ENCODE assay signal across 25 mouse cellular contexts in the genomic region with DNA sequence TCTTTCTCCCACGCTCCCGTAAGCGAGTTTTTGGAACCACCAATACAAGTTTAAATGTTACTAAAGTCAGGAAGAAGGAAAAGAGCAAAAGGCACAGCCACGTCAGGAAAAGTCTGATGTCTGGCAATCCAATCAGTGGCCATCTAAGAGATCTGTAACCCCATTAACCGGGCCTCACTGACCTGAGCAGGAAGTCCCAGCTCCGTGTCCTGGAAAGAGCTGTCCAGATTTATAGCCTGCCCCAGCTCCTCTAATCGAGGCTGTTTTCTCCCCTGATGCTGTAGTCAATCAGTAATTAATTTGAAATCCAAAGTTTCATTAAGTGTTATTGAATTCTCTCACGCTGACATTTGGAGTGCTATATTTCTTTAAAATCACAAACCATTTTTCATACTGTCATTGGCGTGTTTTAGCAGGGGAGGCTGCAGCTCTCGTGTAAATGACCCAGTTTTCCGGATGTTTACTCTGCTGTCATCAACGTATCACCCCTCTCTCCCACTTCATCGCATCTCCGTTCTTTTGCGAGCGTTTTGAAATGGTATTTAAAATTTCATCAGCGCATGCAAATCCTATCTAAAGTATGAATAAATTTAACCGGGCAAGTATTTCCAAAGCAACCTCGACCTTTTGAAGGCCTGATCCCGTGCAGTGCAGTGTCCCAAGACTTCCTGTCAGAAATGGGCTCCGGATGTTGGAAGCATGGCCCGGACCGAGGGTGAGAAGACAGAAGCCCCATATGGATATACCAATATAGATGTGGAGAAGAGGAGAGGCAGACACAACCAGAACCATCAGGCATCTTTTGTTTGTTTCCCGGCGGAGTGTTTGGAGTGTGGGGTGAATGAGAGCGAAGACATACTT.
DNase-seq lines count a peak whose midpoint lies in the region; ATAC-seq and TF ChIP-seq lines count a peak whose summit lies in the region.
"Had no signal": no experiment of that assay in that cellular context is flagged by ENCODE, and none has a peak within 500 bp of the region (broad histone marks: within the 10 kb centered on the region; RNA-seq: fewer than 3 reads in every experiment).

No protein-coding gene starts in this region.

- no peak overlapping the region for H3K9ac ChIP-seq in lung, embryonic 14.5 days
- no peak overlapping the region for H3K9ac ChIP-seq in lung, postnatal 0 days (replicated peaks; ENCODE audit: low read depth)
- H3K9ac ChIP-seq: embryonic facial prominence, embryonic 12.5 days; embryonic facial prominence, embryonic 15.5 days; forebrain, embryonic 13.5 days; hindbrain, embryonic 12.5 days; hindbrain, embryonic 15.5 days had no signal

- TF ChIP-seq POLR2A in lung, adult 2 months (IDR thresholded peaks at IDR 0.05; ENCODE audit: borderline replicate concordance, extremely low read depth, low read depth, low read length), result no peak

- TF ChIP-seq CTCF in gastrocnemius, adult 2 months (IDR thresholded peaks at IDR 0.05), result no peak
- no peak for TF ChIP-seq CTCF in lung, embryonic 14.5 days (IDR thresholded peaks at IDR 0.05; ENCODE audit: low read depth)
- TF ChIP-seq CTCF in lung, adult 2 months (IDR thresholded peaks at IDR 0.05; ENCODE audit: insufficient read depth, low read length), result no peak
- TF ChIP-seq CTCF in lung, postnatal 0 days (IDR thresholded peaks at IDR 0.05), result no peak

- peak; percentile 83 for TF ChIP-seq EP300 in lung, postnatal 0 days (IDR thresholded peaks at IDR 0.05)

- no peak overlapping the region for H3K4me3 ChIP-seq in gastrocnemius, adult 2 months
- no peak overlapping the region for H3K4me3 ChIP-seq in lung, embryonic 14.5 days (ENCODE audit: low read depth, low read length)
- H3K4me3 ChIP-seq in lung, adult 2 months (replicated peaks; ENCODE audit: extremely low read depth, low read depth, low read length), result no peak overlapping the region
- H3K4me3 ChIP-seq in lung, postnatal 0 days (ENCODE audit: low read depth, low read length), result no peak overlapping the region
- H3K4me3 ChIP-seq in limb, embryonic 10.5 days, result no peak overlapping the region
- H3K4me3 ChIP-seq: embryonic facial prominence, embryonic 12.5 days; embryonic facial prominence, embryonic 15.5 days; forebrain, embryonic 13.5 days; heart, adult 2 months; hindbrain, embryonic 12.5 days; hindbrain, embryonic 15.5 days had no signal

- no peaks in the 10 kb centered on the region for H3K4me1 ChIP-seq in lung, embryonic 14.5 days (ENCODE audit: insufficient read depth)
- H3K4me1 ChIP-seq in lung, adult 2 months (ENCODE audit: control insufficient read depth, insufficient read depth, low read length), result no peaks in the 10 kb centered on the region
- H3K4me1 ChIP-seq in lung, postnatal 0 days (ENCODE audit: insufficient read depth, low read depth, low read length), result no peaks in the 10 kb centered on the region
- H3K4me1 ChIP-seq in limb, embryonic 10.5 days, result peaks cover 61% of the 10 kb centered on the region
- H3K4me1 ChIP-seq: embryonic facial prominence, embryonic 12.5 days; embryonic facial prominence, embryonic 15.5 days had no signal

- peak; percentile 95 for ATAC-seq in lung, embryonic 14.5 days (ENCODE audit: insufficient read depth)
- ATAC-seq in lung, postnatal 0 days, result peak; percentile 94
- ATAC-seq: forebrain, embryonic 13.5 days; forebrain, embryonic 16.5 days; Patski had no signal

- no peak overlapping the region for H3K4me2 ChIP-seq in lung, embryonic 14.5 days
- no peak overlapping the region for H3K4me2 ChIP-seq in lung, postnatal 0 days (replicated peaks; ENCODE audit: low read depth, low read length)
- H3K4me2 ChIP-seq: embryonic facial prominence, embryonic 12.5 days; embryonic facial prominence, embryonic 15.5 days; forebrain, embryonic 13.5 days; heart, embryonic 11.5 days; hindbrain, embryonic 12.5 days; hindbrain, embryonic 15.5 days had no signal

- no peaks in the 10 kb centered on the region for H3K9me3 ChIP-seq in lung, embryonic 14.5 days (ENCODE audit: low read depth, low read length)
- no peaks in the 10 kb centered on the region for H3K9me3 ChIP-seq in lung, postnatal 0 days (ENCODE audit: low read length)
- H3K9me3 ChIP-seq in limb, embryonic 10.5 days (replicated peaks), result no peaks in the 10 kb centered on the region
- H3K9me3 ChIP-seq: embryonic facial prominence, embryonic 12.5 days; embryonic facial prominence, embryonic 15.5 days; forebrain, embryonic 13.5 days; hindbrain, embryonic 12.5 days; hindbrain, embryonic 15.5 days had no signal

- no peaks in the 10 kb centered on the region for H3K27me3 ChIP-seq in lung, embryonic 14.5 days (ENCODE audit: insufficient read depth, low read length)
- no peaks in the 10 kb centered on the region for H3K27me3 ChIP-seq in lung, postnatal 0 days (replicated peaks; ENCODE audit: insufficient read depth, low read length)
- H3K27me3 ChIP-seq in limb, embryonic 10.5 days (ENCODE audit: low read depth, poor library complexity, severe bottlenecking), result peaks cover 5% of the 10 kb centered on the region; the same call in 1 of the 2 replicates
- H3K27me3 ChIP-seq: CH12.LX; embryonic facial prominence, embryonic 12.5 days; hindbrain, embryonic 15.5 days; Patski had no signal

- intact Hi-C loops in gastrocnemius, adult 2 months (cut with DNase I), result no loop called here
- intact Hi-C loops in gastrocnemius, postnatal 36 days (cut with DNase I), result no loop called here

- DNase-seq in gastrocnemius, adult 2 months, result no peak
- DNase-seq in gastrocnemius, postnatal 36 days, result no peak
- peak; percentile 88 for DNase-seq in lung, embryonic 14.5 days
- DNase-seq in lung, adult 2 months, result no peak
- peak; percentile 92 for DNase-seq in lung, postnatal 0 days (ENCODE audit: low spot score)
- no peak for DNase-seq in lung, postnatal 25 days (ENCODE audit: low spot score)
- no peak for DNase-seq in limb, embryonic 10.5 days (ENCODE audit: low spot score)
- DNase-seq in right cerebral cortex, postnatal 10 days (ENCODE audit: low spot score in 2 of 2), result no peak
- DNase-seq: adrenal gland, postnatal 10 days; adrenal gland, postnatal 36 days; B cell, adult 2 months; cerebellum, adult 2 months; cerebellum, adult 9-11 months; cerebellum, postnatal 25 days; gastrocnemius, postnatal 14 days; heart, adult 2 months had no signal

- H3K27ac ChIP-seq in gastrocnemius, adult 2 months, result 0 out of 2 replicates have a peak overlapping the region, but pooled peaks have one; percentile 12
- H3K27ac ChIP-seq in lung, embryonic 14.5 days (ENCODE audit: low read depth), result peak overlapping the region; percentile 48; the same call in 1 of the 2 replicates
- H3K27ac ChIP-seq in lung, postnatal 0 days (ENCODE audit: low read length), result peak overlapping the region; percentile 51; the same call in 1 of the 2 replicates
- H3K27ac ChIP-seq in limb, embryonic 10.5 days, result peak overlapping the region; percentile 72
- H3K27ac ChIP-seq: embryonic facial prominence, embryonic 12.5 days; embryonic facial prominence, embryonic 15.5 days; forebrain, embryonic 13.5 days; heart, adult 2 months; hindbrain, embryonic 12.5 days; hindbrain, embryonic 15.5 days had no signal

- no peaks in the 10 kb centered on the region for H3K36me3 ChIP-seq in lung, embryonic 14.5 days (ENCODE audit: insufficient read depth)
- no peaks in the 10 kb centered on the region for H3K36me3 ChIP-seq in lung, postnatal 0 days (ENCODE audit: insufficient read depth, low read length)
- H3K36me3 ChIP-seq in limb, embryonic 10.5 days, result no peaks in the 10 kb centered on the region
- H3K36me3 ChIP-seq: embryonic facial prominence, embryonic 12.5 days; embryonic facial prominence, embryonic 15.5 days; hindbrain, embryonic 12.5 days; hindbrain, embryonic 15.5 days had no signal

- WGBS in lung, embryonic 14.5 days, result 39% methylated on average over 26 of the region's 26 CpGs
- 63% methylated on average over 26 of the region's 26 CpGs for WGBS in lung, adult 2 months
- WGBS in lung, postnatal 0 days, result 52% methylated on average over 26 of the region's 26 CpGs
- WGBS in limb, embryonic 10.5 days, result 57% methylated on average over 26 of the region's 26 CpGs

Comparison
In these comparisons a context has a peak if more than half of its experiments do, and no peak if none do; other contexts are left out.
1. DNase-seq: peak in lung, embryonic 14.5 days (single experiment) and lung, postnatal 0 days (single experiment); none in gastrocnemius, adult 2 months (single experiment), gastrocnemius, postnatal 36 days (0 of 2), lung, adult 2 months (single experiment), lung, postnatal 25 days (single experiment), limb, embryonic 10.5 days (single experiment) and right cerebral cortex, postnatal 10 days (0 of 2).
2. H3K27ac ChIP-seq: peak in every context shown above with its lines; median percentile 72 in limb, embryonic 10.5 days; 51 in lung, postnatal 0 days; 48 in lung, embryonic 14.5 days; 12 in gastrocnemius, adult 2 months.